14 mouse cellular contexts compared by ENCODE assay signal in genomic region chr1:134530618-134531017, GRCm38 (mm10). TPM values are rescaled to one million over a fixed set of nuclear protein-coding genes. Genes with fewer than 3 reads are reported as not detected.
DNase-seq lines count a peak whose midpoint lies in the region; ATAC-seq and TF ChIP-seq lines count a peak whose summit lies in the region.
"Had no signal": no experiment of that assay in that cellular context is flagged by ENCODE, and none has a peak within 500 bp of the region (broad histone marks: within the 10 kb centered on the region; RNA-seq: fewer than 3 reads in every experiment).

No protein-coding gene starts in this region.

- WGBS in hindbrain, embryonic 14.5 days: 76% methylated on average over 6 of the region's 6 CpGs
- WGBS in hindbrain, embryonic 11.5 days: 88% methylated on average over 6 of the region's 6 CpGs

- no peak overlapping the region for H3K4me3 ChIP-seq in hindbrain, embryonic 14.5 days (replicated peaks; ENCODE audit: low read length)
- H3K4me3 ChIP-seq in hindbrain, embryonic 11.5 days (ENCODE audit: low read depth, low read length): no peak overlapping the region
- no peak overlapping the region for H3K4me3 ChIP-seq in ES-E14 (ENCODE audit: insufficient read depth in 1 of 2, low read depth in 1 of 2, low read length in 2 of 2, poor library complexity in 1 of 2, severe bottlenecking in 1 of 2)
- H3K4me3 ChIP-seq: heart, adult 2 months; stomach, embryonic 15.5 days had no signal

- H3K9me3 ChIP-seq in hindbrain, embryonic 14.5 days (ENCODE audit: control insufficient read depth, low read length): no peaks in the 10 kb centered on the region
- no peaks in the 10 kb centered on the region for H3K9me3 ChIP-seq in hindbrain, embryonic 11.5 days (ENCODE audit: control insufficient read depth, low read length)
- no peaks in the 10 kb centered on the region for H3K9me3 ChIP-seq in ES-E14 (ENCODE audit: control insufficient read depth, insufficient read depth, low read depth, low read length)
- H3K9me3 ChIP-seq: stomach, embryonic 15.5 days had no signal

- in situ Hi-C loops in ES-E14 (cut with MboI; ENCODE audit: low sequenced_read_pairs in 2 of 2, unreplicated experiment in 2 of 2): no loop called here

- H3K27me3 ChIP-seq in hindbrain, embryonic 14.5 days (ENCODE audit: control insufficient read depth, insufficient read depth, low read length): no peaks in the 10 kb centered on the region
- H3K27me3 ChIP-seq in hindbrain, embryonic 11.5 days (ENCODE audit: control insufficient read depth, insufficient read depth, low read length): no peaks in the 10 kb centered on the region
- H3K27me3 ChIP-seq: Patski; stomach, embryonic 15.5 days had no signal

- H3K36me3 ChIP-seq in hindbrain, embryonic 14.5 days (replicated peaks; ENCODE audit: control insufficient read depth, insufficient read depth): no peaks in the 10 kb centered on the region
- no peaks in the 10 kb centered on the region for H3K36me3 ChIP-seq in hindbrain, embryonic 11.5 days (ENCODE audit: control insufficient read depth, insufficient read depth, low read length)
- H3K36me3 ChIP-seq in ES-E14 (ENCODE audit: control insufficient read depth, insufficient read depth, low read length, poor library complexity, severe bottlenecking): no peaks in the 10 kb centered on the region
- H3K36me3 ChIP-seq: stomach, embryonic 15.5 days had no signal

- H3K27ac ChIP-seq in hindbrain, embryonic 14.5 days: no peak overlapping the region
- H3K27ac ChIP-seq in hindbrain, embryonic 11.5 days (ENCODE audit: low read depth, low read length): no peak overlapping the region
- 0 out of 2 replicates have a peak overlapping the region, but pooled peaks have one; percentile 4 for H3K27ac ChIP-seq in ES-E14 (ENCODE audit: insufficient read depth, low read depth, low read length, poor library complexity, severe bottlenecking)
- H3K27ac ChIP-seq: heart, adult 2 months; stomach, embryonic 15.5 days had no signal

- H3K4me2 ChIP-seq in hindbrain, embryonic 14.5 days (replicated peaks): no peak overlapping the region
- no peak overlapping the region for H3K4me2 ChIP-seq in hindbrain, embryonic 11.5 days (replicated peaks; ENCODE audit: low read depth, low read length)
- H3K4me2 ChIP-seq: stomach, embryonic 15.5 days had no signal

- DNase-seq in hindbrain, embryonic 14.5 days (ENCODE audit: low spot score): no peak
- DNase-seq in hindbrain, embryonic 11.5 days (ENCODE audit: low spot score): no peak
- DNase-seq in ES-E14 (ENCODE audit: low read depth, low spot score): no peak
- DNase-seq in frontal cortex, adult 2 months (ENCODE audit: extremely low spot score in 1 of 2, low spot score in 1 of 2): peak; percentile 40 to 44
- peak; percentile 33 to 40 for DNase-seq in left cerebral cortex, adult 9 months (ENCODE audit: low spot score in 2 of 2)
- no peak for DNase-seq in adrenal gland, adult (ENCODE audit: inconsistent age in 2 of 2, low spot score in 1 of 2)
- no peak for DNase-seq in kidney, postnatal 4 days
- no peak for DNase-seq in gastrocnemius, postnatal 14 days
- DNase-seq: heart, adult 2 months; lung, adult 18-20 months had no signal

- ATAC-seq in hindbrain, embryonic 14.5 days (ENCODE audit: low FRiP score): peak; percentile 69; the same call in 1 of the 2 replicates
- ATAC-seq in hindbrain, embryonic 11.5 days (ENCODE audit: low FRiP score): no peak
- ATAC-seq: Patski had no signal

- intact Hi-C loops in gastrocnemius, postnatal 14 days (cut with DNase I; ENCODE audit: low total_unique reads): no loop called here

- no peaks in the 10 kb centered on the region for H3K4me1 ChIP-seq in hindbrain, embryonic 14.5 days (replicated peaks; ENCODE audit: control insufficient read depth, insufficient read depth, low read length)
- H3K4me1 ChIP-seq in hindbrain, embryonic 11.5 days (replicated peaks; ENCODE audit: control insufficient read depth, insufficient read depth, low read length): no peaks in the 10 kb centered on the region
- H3K4me1 ChIP-seq in ES-E14 (ENCODE audit: control insufficient read depth in 2 of 2, insufficient read depth in 2 of 2, low read length in 2 of 2, poor library complexity in 1 of 2): peaks cover 0 to 14% of the 10 kb centered on the region in 2 experiments; a peak in 1 of 4 replicates
- H3K4me1 ChIP-seq: stomach, embryonic 15.5 days had no signal

- H3K9ac ChIP-seq in hindbrain, embryonic 14.5 days: no peak overlapping the region
- no peak overlapping the region for H3K9ac ChIP-seq in hindbrain, embryonic 11.5 days (ENCODE audit: low read depth, low read length)
- H3K9ac ChIP-seq in ES-E14 (ENCODE audit: insufficient read depth, low read depth, low read length, poor library complexity, severe bottlenecking): peak overlapping the region; percentile 15; the same call in 1 of the 2 replicates
- H3K9ac ChIP-seq: stomach, embryonic 15.5 days had no signal

TF ChIP-seq in ES-E14, 5 proteins besides CTCF, POLR2A, EP300 and RAD21:
- TF ChIP-seq MAFK (IDR thresholded peaks at IDR 0.05; ENCODE audit: insufficient read depth, low read depth, low read length): no peak
- TF ChIP-seq ZC3H11A (IDR thresholded peaks at IDR 0.05; ENCODE audit: borderline replicate concordance, low read depth, low read length): no peak
- no peak for TF ChIP-seq HCFC1 (IDR thresholded peaks at IDR 0.05; ENCODE audit: borderline replicate concordance, insufficient read depth, low read length)
- no peak for TF ChIP-seq CHD2 (IDR thresholded peaks at IDR 0.05; ENCODE audit: low read depth, low read length)
- no peak for TF ChIP-seq ZNF384 (IDR thresholded peaks at IDR 0.05; ENCODE audit: low read depth, low read length)

RNA-seq across cellular contexts. Expression of gene Mgat4e, which starts 18.9 kb away (rescaled TPM):
- polyA plus RNA-seq in hindbrain, embryonic 14.5 days (2014; fragmentation: Nextera tagmentation; extraction: Ambion mirVana): not detected in 2 replicates
- polyA plus RNA-seq in hindbrain, embryonic 11.5 days (2014; fragmentation: Nextera tagmentation; extraction: Ambion mirVana): not detected in 2 replicates
- total RNA-seq in ES-E14 (2012; rRNA removed): 0.76 and 2.1 TPM in 2 replicates
- 0.08 TPM in 1 of 2 replicates, not detected in the other for polyA plus RNA-seq in frontal cortex, adult 2 months (2012; rRNA removed)
- not detected for total RNA-seq in gastrocnemius, postnatal 14 days (2021)
- total RNA-seq: common myeloid progenitor, adult 5-6 weeks; heart, adult 2 months had no signal
- polyA plus RNA-seq: C2C12; heart, adult 2 months; Patski; stomach, embryonic 15.5 days had no signal

RNA-seq across cellular contexts. Expression of gene Kdm5b, which starts 29.4 kb away (rescaled TPM):
- polyA plus RNA-seq in hindbrain, embryonic 14.5 days (2014; fragmentation: Nextera tagmentation; extraction: Ambion mirVana): 83.0 TPM in 2 replicates
- 94.7 and 102 TPM in 2 replicates for polyA plus RNA-seq in hindbrain, embryonic 11.5 days (2014; fragmentation: Nextera tagmentation; extraction: Ambion mirVana)
- 127 and 182 TPM in 2 replicates for total RNA-seq in ES-E14 (2012; rRNA removed)
- polyA plus RNA-seq in frontal cortex, adult 2 months (2012; rRNA removed): 29.9 and 31.5 TPM in 2 replicates
- 10 to 100 TPM; 16.6 to 17.0 TPM for total RNA-seq in gastrocnemius, postnatal 14 days (2021)

RNA-seq across cellular contexts. Expression of gene Rabif, which starts 36.2 kb away (rescaled TPM):
- polyA plus RNA-seq in hindbrain, embryonic 14.5 days (2014; fragmentation: Nextera tagmentation; extraction: Ambion mirVana): 73.9 and 82.1 TPM in 2 replicates
- 51.8 and 54.5 TPM in 2 replicates for polyA plus RNA-seq in hindbrain, embryonic 11.5 days (2014; fragmentation: Nextera tagmentation; extraction: Ambion mirVana)
- total RNA-seq in ES-E14 (2012; rRNA removed): 23.3 and 24.9 TPM in 2 replicates
- 28.2 and 29.4 TPM in 2 replicates for polyA plus RNA-seq in frontal cortex, adult 2 months (2012; rRNA removed)
- total RNA-seq in gastrocnemius, postnatal 14 days (2021): 1 to 10 TPM; 5.7 to 6.7 TPM

Comparison
In these comparisons a context has a peak if more than half of its experiments do, and no peak if none do; other contexts are left out.
1. DNase-seq: peak in frontal cortex, adult 2 months (2 of 2) and left cerebral cortex, adult 9 months (2 of 2); none in hindbrain, embryonic 14.5 days (single experiment), hindbrain, embryonic 11.5 days (single experiment), ES-E14 (single experiment), adrenal gland, adult (0 of 2), kidney, postnatal 4 days (0 of 2) and gastrocnemius, postnatal 14 days (single experiment).